16 mouse cellular contexts compared by ENCODE assay signal in genomic region chr13:119318358-119318757, GRCm38 (mm10).
DNase-seq lines count a peak whose midpoint lies in the region; ATAC-seq and TF ChIP-seq lines count a peak whose summit lies in the region.
"Had no signal": no experiment of that assay in that cellular context is flagged by ENCODE, and none has a peak within 500 bp of the region (broad histone marks: within the 10 kb centered on the region; RNA-seq: fewer than 3 reads in every experiment).

No protein-coding gene starts in this region.

- peak; percentile 48 for TF ChIP-seq RAD21 in CH12.LX (IDR thresholded peaks at IDR 0.05; ENCODE audit: low read depth, low read length)

- no peaks in the 10 kb centered on the region for H3K4me1 ChIP-seq in heart, adult 2 months (ENCODE audit: control insufficient read depth, insufficient read depth, low read length)
- H3K4me1 ChIP-seq in liver, embryonic 14.5 days (replicated peaks; ENCODE audit: control insufficient read depth in 2 of 2, insufficient read depth in 2 of 2, low read length in 1 of 2) = no peaks in the 10 kb centered on the region
- H3K4me1 ChIP-seq in liver, postnatal 0 days (ENCODE audit: insufficient read depth) = no peaks in the 10 kb centered on the region
- H3K4me1 ChIP-seq in CH12.LX (ENCODE audit: control insufficient read depth in 1 of 2, insufficient read depth in 2 of 2) = no peaks in the 10 kb centered on the region
- no peaks in the 10 kb centered on the region for H3K4me1 ChIP-seq in cortical plate, adult 2 months (ENCODE audit: control insufficient read depth, insufficient read depth, low read length)
- no peaks in the 10 kb centered on the region for H3K4me1 ChIP-seq in neural tube, embryonic 15.5 days
- H3K4me1 ChIP-seq: heart, embryonic 10.5 days; limb, embryonic 12.5 days had no signal

- 71% methylated on average over 1 of the region's 1 CpGs for WGBS in heart, adult 2 months
- 57% methylated on average over 1 of the region's 1 CpGs for WGBS in liver, embryonic 14.5 days (ENCODE audit: insufficient replicate concordance)
- 73% methylated on average over 1 of the region's 1 CpGs for WGBS in liver, postnatal 0 days (ENCODE audit: insufficient replicate concordance)
- 84% methylated on average over 1 of the region's 1 CpGs for WGBS in neural tube, embryonic 15.5 days

- H3K36me3 ChIP-seq in heart, adult 2 months (ENCODE audit: control insufficient read depth, insufficient read depth, low read length) = no peaks in the 10 kb centered on the region
- no peaks in the 10 kb centered on the region for H3K36me3 ChIP-seq in liver, embryonic 14.5 days (replicated peaks; ENCODE audit: control insufficient read depth, insufficient read depth, low read depth)
- no peaks in the 10 kb centered on the region for H3K36me3 ChIP-seq in liver, postnatal 0 days (replicated peaks; ENCODE audit: insufficient read depth, low read length)
- H3K36me3 ChIP-seq in CH12.LX (replicated peaks in 1 of 2; ENCODE audit: control insufficient read depth in 1 of 2, insufficient read depth in 1 of 2, low read length in 1 of 2) = no peaks in the 10 kb centered on the region
- H3K36me3 ChIP-seq in neural tube, embryonic 15.5 days = no peaks in the 10 kb centered on the region
- H3K36me3 ChIP-seq: heart, embryonic 10.5 days; limb, embryonic 12.5 days had no signal

- peak; percentile 52 for TF ChIP-seq CTCF in heart, adult 2 months (IDR thresholded peaks at IDR 0.05)
- TF ChIP-seq CTCF in liver, embryonic 14.5 days (IDR thresholded peaks at IDR 0.05; ENCODE audit: low read depth) = peak; percentile 16; the same call in 1 of the 2 replicates
- no peak for TF ChIP-seq CTCF in liver, postnatal 0 days (IDR thresholded peaks at IDR 0.05; ENCODE audit: low read depth)
- peak; percentile 12 to 46; a peak in 2 of 4 replicates for TF ChIP-seq CTCF in CH12.LX (conservative IDR thresholded peaks at IDR 0.05 in 1 of 2, IDR thresholded peaks at IDR 0.05 in 1 of 2; ENCODE audit: low read depth in 2 of 2, low read length in 2 of 2)
- TF ChIP-seq CTCF in cortical plate, adult 2 months (IDR thresholded peaks at IDR 0.05; ENCODE audit: extremely low read depth, insufficient read depth, low read length) = peak; percentile 52; the same call in 1 of the 2 replicates

- no peak overlapping the region for H3K9ac ChIP-seq in heart, adult 2 months (ENCODE audit: low read depth, low read length)
- H3K9ac ChIP-seq in liver, embryonic 14.5 days (replicated peaks) = no peak overlapping the region
- no peak overlapping the region for H3K9ac ChIP-seq in liver, postnatal 0 days (replicated peaks)
- no peak overlapping the region for H3K9ac ChIP-seq in CH12.LX (ENCODE audit: insufficient read depth, low read depth)
- H3K9ac ChIP-seq in neural tube, embryonic 15.5 days (replicated peaks) = no peak overlapping the region
- H3K9ac ChIP-seq: limb, embryonic 12.5 days had no signal

- no peak overlapping the region for H3K27ac ChIP-seq in heart, adult 2 months
- no peak overlapping the region for H3K27ac ChIP-seq in liver, embryonic 14.5 days
- no peak overlapping the region for H3K27ac ChIP-seq in liver, postnatal 0 days (ENCODE audit: low read depth)
- H3K27ac ChIP-seq in CH12.LX (ENCODE audit: insufficient read depth, low read depth) = no peak overlapping the region
- H3K27ac ChIP-seq in cortical plate, adult 2 months (ENCODE audit: insufficient read depth, low read length) = no peak overlapping the region
- no peak overlapping the region for H3K27ac ChIP-seq in neural tube, embryonic 15.5 days (replicated peaks)
- H3K27ac ChIP-seq: heart, embryonic 10.5 days; limb, embryonic 12.5 days had no signal

- no peak overlapping the region for H3K4me2 ChIP-seq in liver, embryonic 14.5 days (ENCODE audit: low read depth)
- no peak overlapping the region for H3K4me2 ChIP-seq in liver, postnatal 0 days (ENCODE audit: low read depth, low read length)
- no peak overlapping the region for H3K4me2 ChIP-seq in CH12.LX (ENCODE audit: insufficient read depth, low read depth, poor library complexity, severe bottlenecking)
- H3K4me2 ChIP-seq in neural tube, embryonic 15.5 days = no peak overlapping the region
- H3K4me2 ChIP-seq: limb, embryonic 12.5 days had no signal

- H3K4me3 ChIP-seq in heart, adult 2 months = no peak overlapping the region
- H3K4me3 ChIP-seq in liver, embryonic 14.5 days (ENCODE audit: insufficient read depth in 1 of 2, low read depth in 2 of 2, low read length in 2 of 2) = no peak overlapping the region
- no peak overlapping the region for H3K4me3 ChIP-seq in liver, postnatal 0 days (ENCODE audit: low read depth, low read length)
- H3K4me3 ChIP-seq in CH12.LX (replicated peaks in 1 of 3; ENCODE audit: low read depth in 2 of 3, low read length in 2 of 3, poor library complexity in 1 of 3) = no peak overlapping the region
- no peak overlapping the region for H3K4me3 ChIP-seq in cortical plate, adult 2 months (ENCODE audit: insufficient read depth, low read length)
- no peak overlapping the region for H3K4me3 ChIP-seq in neural tube, embryonic 15.5 days (replicated peaks)
- H3K4me3 ChIP-seq: heart, embryonic 10.5 days; limb, embryonic 12.5 days had no signal

- intact Hi-C loops in heart, adult 2 months (cut with DNase I) = no loop called here

- no peaks in the 10 kb centered on the region for H3K27me3 ChIP-seq in heart, adult 2 months (ENCODE audit: control insufficient read depth, insufficient read depth, low read length)
- no peaks in the 10 kb centered on the region for H3K27me3 ChIP-seq in liver, embryonic 14.5 days (ENCODE audit: control insufficient read depth, insufficient read depth, low read length)
- no peaks in the 10 kb centered on the region for H3K27me3 ChIP-seq in liver, postnatal 0 days (ENCODE audit: insufficient read depth, low read length)
- no peaks in the 10 kb centered on the region for H3K27me3 ChIP-seq in CH12.LX (replicated peaks)
- H3K27me3 ChIP-seq in neural tube, embryonic 15.5 days (replicated peaks) = no peaks in the 10 kb centered on the region
- H3K27me3 ChIP-seq: limb, embryonic 12.5 days had no signal

- TF ChIP-seq EP300 in heart, adult 2 months (IDR thresholded peaks at IDR 0.05; ENCODE audit: insufficient read depth, low read depth, low read length) = no peak
- no peak for TF ChIP-seq EP300 in liver, embryonic 14.5 days (IDR thresholded peaks at IDR 0.05; ENCODE audit: low read depth)
- TF ChIP-seq EP300 in liver, postnatal 0 days (IDR thresholded peaks at IDR 0.05; ENCODE audit: low read depth) = no peak
- no peak for TF ChIP-seq EP300 in CH12.LX (IDR thresholded peaks at IDR 0.05; ENCODE audit: low read length)

- no peak for TF ChIP-seq POLR2A in heart, adult 2 months (IDR thresholded peaks at IDR 0.05; ENCODE audit: insufficient read depth, low read depth, low read length)
- no peak for TF ChIP-seq POLR2A in CH12.LX (IDR thresholded peaks at IDR 0.05; ENCODE audit: low read depth, low read length)
- TF ChIP-seq POLR2A in cortical plate, adult 2 months (IDR thresholded peaks at IDR 0.05; ENCODE audit: extremely low read depth, insufficient read depth, low read length) = no peak

- ATAC-seq in liver, embryonic 14.5 days (ENCODE audit: insufficient read depth) = no peak
- ATAC-seq in liver, postnatal 0 days = no peak
- no peak for ATAC-seq in neural tube, embryonic 15.5 days (ENCODE audit: low FRiP score)

- dilution Hi-C loops in CH12.LX (cut with MboI; ENCODE audit: extremely low pct_ligation_motif_present, extremely low pct_unique_long_range_greater_than_20kb, low sequenced_read_pairs) = no loop called here

- DNase-seq in heart, adult 2 months = no peak
- DNase-seq in heart, adult 18-20 months = no peak
- DNase-seq in liver, embryonic 14.5 days (ENCODE audit: low read depth in 3 of 3, low spot score in 3 of 3) = no peak
- no peak for DNase-seq in liver, postnatal 0 days
- DNase-seq in CH12.LX (ENCODE audit: extremely low read depth) = no peak
- DNase-seq in natural killer cell, adult 2 months (ENCODE audit: low spot score in 2 of 2) = no peak
- DNase-seq: adrenal gland, adult 2 months; heart, postnatal 4 days; kidney, adult 8-10 months; lung, adult 18-20 months; right cerebral cortex, postnatal 4 days; thymus, postnatal 25 days had no signal

- in situ Hi-C loops in CH12.LX (cut with MboI; ENCODE audit: low pct_ligation_motif_present, low pct_unique_long_range_greater_than_20kb, low sequenced_read_pairs) = no loop called here

- H3K79me2 ChIP-seq in heart, adult 2 months (replicated peaks; ENCODE audit: control insufficient read depth, insufficient read depth, low read length) = no peaks in the 10 kb centered on the region
- H3K79me2 ChIP-seq in CH12.LX (replicated peaks; ENCODE audit: control insufficient read depth, extremely low read depth, insufficient read depth, poor library complexity, severe bottlenecking) = no peaks in the 10 kb centered on the region

- H3K9me3 ChIP-seq in liver, embryonic 14.5 days (ENCODE audit: control insufficient read depth, low read length) = no peaks in the 10 kb centered on the region
- no peaks in the 10 kb centered on the region for H3K9me3 ChIP-seq in liver, postnatal 0 days (ENCODE audit: low read length)
- H3K9me3 ChIP-seq in CH12.LX (replicated peaks; ENCODE audit: low read length) = no peaks in the 10 kb centered on the region
- H3K9me3 ChIP-seq in neural tube, embryonic 15.5 days (replicated peaks) = no peaks in the 10 kb centered on the region
- H3K9me3 ChIP-seq: heart, embryonic 10.5 days; limb, embryonic 12.5 days had no signal

TF ChIP-seq in CH12.LX, 34 proteins besides CTCF, POLR2A, EP300 and RAD21:
- no peak for TF ChIP-seq ZC3H11A (IDR thresholded peaks at IDR 0.05; ENCODE audit: low read depth, low read length)
- TF ChIP-seq SMC3 (IDR thresholded peaks at IDR 0.05; ENCODE audit: low read depth, low read length) = peak; percentile 33
- no peak for TF ChIP-seq CHD2 (IDR thresholded peaks at IDR 0.05; ENCODE audit: low read length)
- no peak for TF ChIP-seq TBP (conservative IDR thresholded peaks at IDR 0.05; ENCODE audit: low read depth, low read length)
